Mouse (Mus musculus) brain, adult 2 months (tissue): ENCODE measurements around the gene Rp9.

Experiments used
- DNase-seq: peaks from one replicate; pipeline ENCODE4 v3.0.0; 2011; ENCODE audit warnings: low read depth, low spot score

Gene Rp9

DNA sequence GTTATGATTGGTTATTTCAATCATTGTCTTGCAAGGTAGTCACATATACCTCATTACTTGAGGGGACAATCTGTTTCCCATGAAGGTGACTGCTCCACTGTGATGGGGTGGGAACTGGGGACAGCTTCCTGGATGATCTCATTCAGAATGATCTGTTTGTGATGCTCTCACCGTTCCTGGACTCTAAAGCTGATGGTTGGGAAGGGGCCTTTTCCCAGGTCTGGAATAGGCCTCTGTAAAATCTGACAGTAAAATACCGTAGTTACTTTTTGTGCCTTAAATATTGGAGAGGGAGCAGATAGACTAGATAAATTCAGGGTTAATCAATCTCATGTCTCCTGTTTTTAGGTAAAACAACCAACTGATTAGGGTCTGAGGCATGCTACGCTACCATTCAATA lies at the start of gene Rp9:
TSS of gene Rp9 (minus strand) at position 101 of the 400 bp plus-strand sequence.
- no peak for DNase-seq

DNA sequence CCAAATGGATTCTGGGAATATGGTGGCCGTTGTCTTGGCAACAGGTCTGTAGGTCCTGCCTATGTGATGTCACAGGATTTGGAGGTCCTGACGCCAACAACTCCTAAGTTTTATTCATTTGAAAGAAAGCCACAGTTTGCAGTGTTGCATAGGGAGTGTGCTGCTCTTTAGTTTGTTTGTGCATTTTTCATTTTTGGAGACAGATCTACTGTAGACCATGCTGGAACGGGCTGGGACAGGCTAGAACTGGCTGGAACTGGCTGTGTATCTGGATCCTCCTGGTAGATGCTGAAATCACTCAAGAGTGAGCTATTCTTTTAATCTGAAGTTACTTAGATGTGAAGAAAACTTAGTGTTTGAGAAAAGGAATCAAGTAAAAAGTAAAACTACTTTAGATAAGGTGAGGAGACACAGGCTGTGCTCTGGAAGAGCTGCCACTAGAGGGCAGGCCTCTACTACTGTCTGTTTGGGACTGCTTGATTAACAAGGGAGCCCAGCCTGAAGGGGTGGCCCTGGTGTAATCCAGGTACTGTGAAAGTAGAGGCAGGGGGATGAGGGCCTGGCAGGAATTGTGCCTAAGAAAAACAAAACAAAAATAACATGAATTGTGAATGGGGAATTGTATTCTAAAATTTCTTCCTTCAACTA lies 49.0 kb upstream of the Rp9 start:
- DNase-seq: peak; percentile 71

DNA sequence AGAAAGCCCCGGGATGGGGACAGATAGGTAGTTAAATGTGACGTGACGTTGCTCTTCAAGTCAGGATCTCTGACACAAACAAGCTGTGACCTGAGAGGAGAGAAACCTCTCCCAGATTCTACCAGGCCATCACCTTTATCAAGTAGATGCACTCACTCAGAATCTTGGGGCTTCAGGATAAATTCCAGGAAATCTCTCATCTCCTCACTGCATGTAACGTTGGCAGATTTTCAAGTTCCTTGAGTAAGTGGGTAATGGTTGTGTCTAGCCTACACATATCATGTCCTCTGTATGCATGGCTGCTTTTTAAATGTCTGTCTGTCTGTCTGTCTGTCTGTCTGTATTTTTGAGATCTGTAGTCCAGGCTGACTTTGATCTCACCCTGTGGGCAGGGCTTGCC lies 45.5 kb upstream of the Rp9 start:
- DNase-seq: no peak

DNA sequence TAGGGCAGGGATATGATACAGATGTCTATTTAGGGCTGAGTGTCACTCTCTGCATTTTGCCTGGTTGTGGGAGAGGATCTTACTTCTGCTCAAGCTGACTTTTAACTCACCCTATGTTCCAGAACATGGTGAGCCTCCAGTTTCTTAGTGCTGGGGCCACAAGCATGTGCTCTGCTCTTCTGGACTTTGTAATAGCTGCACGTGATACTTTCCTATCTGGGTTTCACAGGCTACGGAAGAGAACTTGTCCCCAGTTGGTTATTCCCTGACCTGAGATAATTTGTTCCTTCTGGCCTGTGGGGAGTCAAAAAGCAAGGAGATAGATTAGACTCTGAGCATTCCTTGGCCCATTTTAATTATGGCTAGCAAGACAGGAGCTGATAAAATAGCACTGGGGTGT lies 36.0 kb upstream of the Rp9 start:
- no peak for DNase-seq

DNA sequence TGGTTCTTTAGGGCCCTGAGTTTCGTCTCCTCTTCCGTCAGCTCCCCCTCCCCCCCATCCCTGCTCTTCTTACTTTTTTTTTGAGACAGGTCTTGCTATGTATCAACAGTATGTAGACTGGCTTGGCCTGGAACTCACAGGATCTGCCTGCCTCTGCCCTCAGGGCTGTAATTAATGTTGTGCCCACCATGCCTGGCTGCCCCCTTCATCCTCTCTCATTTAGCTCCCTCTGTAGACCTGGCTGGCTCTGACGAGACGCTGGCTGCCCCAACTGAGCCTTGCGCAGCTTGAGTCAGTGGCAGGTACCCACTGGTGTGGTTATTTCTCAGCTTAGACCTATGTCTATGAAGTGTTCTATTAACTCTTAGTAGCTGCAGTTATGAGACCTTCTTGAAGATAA lies 34.0 kb upstream of the Rp9 start:
- DNase-seq: no peak

DNA sequence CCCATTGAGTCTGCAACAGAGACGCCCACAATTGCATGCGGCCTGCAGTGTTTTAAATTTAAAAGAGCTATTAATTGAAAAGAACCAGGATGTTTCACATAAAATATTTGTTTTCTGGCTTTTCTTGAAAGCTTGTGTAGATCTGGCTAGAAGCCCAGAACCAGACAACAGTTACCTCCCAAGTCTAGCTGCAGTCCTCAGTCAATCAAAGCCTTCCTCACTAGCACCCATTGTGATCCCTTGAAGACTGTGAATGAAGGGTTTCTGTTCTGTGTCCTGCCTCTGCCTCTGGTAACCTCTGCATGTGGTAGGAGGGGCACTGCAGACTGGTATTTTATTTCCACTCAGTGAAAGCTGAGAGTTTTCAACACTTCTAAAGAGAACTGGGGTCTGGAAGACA lies 33.4 kb upstream of the Rp9 start:
- DNase-seq: peak; percentile 46

DNA sequence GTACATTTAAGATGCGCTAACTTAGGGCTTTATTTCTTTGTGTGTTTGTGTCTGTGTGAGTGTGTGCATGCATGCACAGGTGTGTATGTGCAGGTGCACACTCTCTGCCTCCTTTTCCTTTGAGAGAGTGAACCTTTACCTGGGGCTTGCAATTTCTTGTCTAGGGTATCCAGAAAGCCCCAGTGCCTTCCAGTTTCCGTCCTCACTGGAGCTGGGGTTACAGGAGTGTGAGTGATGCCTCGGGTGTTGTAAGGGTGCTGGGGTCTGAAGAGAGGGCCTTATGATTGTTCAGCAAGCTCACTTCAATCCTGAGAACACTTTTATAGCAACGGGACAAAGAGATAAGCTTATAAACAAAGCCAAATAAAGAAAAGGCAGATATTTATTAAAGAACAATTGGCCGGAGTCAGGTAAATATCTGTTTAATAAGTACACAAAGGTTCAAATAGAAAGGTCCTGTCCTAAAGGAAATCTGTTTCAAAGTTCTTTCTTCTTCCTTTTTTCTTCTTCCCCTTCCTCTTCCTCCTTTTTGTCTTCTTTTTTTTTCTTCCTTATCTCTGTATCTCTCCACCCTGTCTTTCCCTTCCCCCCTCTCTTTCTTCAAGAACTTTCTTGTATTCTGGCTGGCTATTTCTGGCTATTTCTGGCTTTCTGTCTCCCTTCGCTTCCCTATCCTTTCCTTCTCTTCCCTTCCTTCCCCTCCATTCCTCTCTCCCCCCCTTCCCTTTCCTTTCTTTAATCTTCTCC lies 27.7 kb upstream of the Rp9 start:
- DNase-seq: no peak

DNA sequence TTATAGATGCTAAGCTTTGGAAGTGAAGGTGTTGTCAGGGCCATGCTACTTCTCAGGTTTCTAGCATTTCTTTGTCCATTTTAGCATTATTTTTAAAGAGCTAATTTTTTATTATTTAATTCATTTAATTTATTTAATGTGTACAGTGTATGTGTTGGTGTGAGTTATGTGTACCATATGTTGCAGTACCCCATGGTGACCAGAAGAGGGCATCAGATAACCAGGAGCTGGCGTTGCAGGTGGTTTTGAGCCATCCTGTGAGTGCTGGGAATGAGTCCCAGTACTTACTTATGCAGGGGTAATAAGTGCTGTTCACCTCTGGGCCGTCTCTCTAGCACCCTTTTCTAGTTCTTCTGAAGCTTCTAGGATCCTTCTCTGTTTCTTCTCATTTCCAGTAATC lies 25.6 kb upstream of the Rp9 start:
- DNase-seq: no peak

DNA sequence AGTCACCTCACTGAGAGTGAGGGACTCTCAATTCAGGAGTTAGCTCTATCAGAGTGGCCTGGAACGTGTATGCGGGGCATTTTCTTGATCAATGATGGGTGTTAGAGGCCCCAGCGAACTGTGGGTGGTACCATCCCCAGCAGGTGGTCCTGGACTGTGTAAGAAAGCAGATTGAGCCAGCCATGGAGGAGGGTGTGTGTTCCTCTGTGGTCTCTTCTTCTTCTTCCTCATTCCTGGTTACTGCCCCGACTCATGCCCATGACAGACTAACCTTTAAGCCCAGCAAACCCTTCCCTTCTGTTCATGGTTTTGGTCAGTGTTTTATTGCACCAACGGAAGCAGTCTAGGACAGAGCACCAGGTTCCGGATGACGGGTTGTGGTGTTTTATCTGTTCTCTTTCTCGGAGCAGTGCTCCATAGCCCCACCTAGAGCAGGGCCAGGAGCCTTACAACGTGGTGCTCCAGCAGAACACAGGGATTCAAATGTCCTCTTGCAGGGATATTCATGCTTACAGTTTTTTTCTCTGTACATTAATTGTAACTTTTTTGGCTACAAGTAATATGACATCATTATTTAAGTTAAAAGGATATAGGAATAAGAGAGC lies 24.8 kb upstream of the Rp9 start:
- DNase-seq: peak; percentile 9

DNA sequence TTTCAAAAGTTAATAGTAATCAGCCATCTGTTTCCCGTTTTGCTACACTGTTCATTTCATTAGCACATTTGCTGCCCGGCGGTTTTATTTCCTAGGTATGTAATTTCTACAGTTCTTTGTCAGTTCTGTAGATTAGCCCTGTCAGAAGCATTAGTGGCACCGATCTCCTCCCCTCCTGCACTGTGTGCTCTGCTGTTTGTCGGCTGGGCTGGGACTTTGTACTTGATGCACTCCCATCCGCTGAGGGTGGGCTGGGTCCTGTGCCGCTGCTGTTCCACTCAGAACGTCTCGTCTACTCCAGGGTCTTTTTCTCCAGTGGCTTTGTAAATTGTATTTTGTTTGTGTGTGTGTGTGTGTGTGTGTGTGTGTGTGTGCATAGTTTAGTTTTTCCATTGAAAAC lies 19.4 kb upstream of the Rp9 start:
- DNase-seq: no peak

DNA sequence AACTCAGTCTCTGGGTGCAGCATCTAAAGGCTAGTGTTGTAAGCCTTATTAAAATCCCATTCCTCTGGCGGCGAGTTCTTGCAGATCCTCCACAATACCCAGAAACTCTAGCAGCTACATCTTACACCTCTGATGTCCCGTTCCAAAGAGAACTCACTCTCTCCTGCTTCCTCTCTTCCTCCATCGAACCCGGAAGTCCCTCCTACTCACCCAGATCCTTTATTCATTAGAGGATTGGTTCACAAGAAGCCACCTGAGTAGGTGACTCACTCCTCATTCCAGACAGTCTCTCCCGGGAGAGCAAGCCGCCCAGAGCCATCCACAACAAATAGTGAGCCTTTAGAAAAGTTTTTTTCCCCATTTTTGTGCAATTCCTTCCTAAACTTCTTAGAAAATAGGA lies 16.7 kb upstream of the Rp9 start:
- DNase-seq: peak; percentile 16

DNA sequence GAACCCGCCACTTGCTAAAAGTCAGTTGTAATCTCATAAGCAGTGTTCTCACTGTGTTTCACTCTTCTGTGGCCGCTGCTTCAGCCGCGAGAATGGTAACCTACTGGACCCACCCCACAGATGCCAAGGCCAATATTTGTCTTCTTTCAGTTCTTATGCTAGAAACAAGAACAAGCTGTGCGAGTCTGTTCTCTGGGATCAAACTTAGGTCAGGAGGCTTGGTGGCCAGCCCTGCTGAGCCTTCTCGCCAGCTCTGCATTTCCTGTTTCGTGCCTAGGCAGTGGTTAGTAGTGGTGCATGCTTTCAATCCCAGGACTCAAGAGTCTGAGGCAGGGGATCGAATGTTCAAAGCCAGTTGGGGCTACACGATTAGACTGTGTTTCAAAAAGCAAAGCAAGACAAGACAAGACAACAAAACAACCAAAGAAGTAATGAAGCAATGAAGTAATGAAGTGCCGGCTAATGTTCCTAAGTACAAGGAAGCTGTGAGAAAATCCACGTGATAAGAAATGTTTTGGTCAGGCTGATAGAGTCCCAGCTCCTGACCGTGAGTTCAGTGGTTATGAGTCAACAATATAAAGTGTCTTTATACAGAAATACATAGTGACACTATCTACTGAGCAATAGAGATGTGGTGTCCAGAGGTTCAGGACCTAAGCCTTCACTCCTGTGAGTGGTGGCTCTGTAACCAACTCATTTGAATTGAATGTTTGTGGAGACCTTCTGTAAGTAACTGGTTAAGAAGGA lies 15.2 kb upstream of the Rp9 start:
- DNase-seq: no peak

DNA sequence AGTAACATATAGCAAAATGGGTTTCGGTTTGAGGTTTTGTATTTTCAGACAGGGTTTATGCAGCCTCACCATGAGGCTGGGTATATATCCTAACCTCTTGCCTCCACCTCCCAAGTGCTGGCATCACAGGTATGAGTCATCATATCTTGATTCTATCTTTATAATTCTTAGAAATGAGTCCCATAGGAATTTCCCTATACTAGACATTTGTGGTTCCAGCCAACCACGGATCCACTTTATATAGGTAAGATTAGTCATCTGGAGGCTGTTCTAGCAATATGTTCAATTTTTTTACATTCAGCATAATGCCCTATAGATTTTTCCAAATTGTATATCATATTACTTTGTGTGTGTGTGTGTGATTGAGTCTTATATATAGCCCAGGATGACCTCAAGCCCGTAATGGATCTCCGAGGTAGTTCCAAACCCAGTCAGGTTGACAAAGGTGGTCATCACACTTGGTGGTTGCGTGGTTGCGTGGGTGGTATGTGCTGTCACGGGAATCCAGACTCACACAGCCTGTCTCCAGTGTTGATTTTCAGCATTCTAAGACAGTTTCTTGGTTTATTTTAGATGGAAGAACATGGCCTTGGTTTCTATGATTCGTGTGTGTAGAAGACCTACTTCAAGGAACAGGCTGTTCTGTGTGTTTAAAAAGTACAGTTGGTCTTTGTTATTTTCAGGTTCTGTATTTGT lies 14.5 kb upstream of the Rp9 start:
- peak; percentile 58 for DNase-seq

DNA sequence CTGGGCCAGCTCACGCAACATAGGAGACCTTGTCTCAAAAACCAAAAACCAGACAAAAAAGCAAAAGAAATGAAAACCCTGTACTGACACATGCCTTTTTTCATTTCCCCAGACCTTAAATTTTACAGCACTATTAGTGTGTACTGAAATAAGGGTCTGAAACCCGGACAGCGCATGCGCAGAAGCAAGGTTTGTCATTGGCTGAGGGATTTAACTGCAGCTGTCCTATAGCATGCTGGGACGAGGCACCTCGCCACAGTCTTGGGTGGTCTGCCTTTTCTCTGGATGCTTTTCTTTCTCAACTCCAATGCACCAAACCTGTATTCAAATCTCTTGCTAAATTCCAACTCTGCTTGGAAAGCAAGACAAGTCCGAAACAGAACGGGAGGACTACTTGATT lies 9.4 kb upstream of the Rp9 start:
- no peak for DNase-seq

DNA sequence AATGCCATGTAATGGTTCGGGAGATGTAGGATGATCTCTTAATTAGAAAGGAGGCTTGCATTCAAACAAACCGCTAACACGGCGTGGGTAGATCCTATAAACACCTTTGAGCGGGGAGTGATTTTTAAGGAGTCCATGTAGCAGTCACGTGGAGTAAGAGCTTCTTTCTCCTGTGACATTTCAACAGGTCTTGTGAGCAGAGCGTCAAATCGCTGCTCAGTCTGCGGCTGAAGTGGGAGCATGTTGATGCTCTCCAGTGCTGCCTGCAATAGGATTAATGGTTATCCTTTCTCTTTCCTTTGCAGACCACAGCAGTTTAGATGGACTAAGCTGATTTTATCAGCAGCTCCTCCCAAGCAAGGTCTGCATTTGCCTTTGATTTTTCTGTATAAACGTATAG lies 6.7 kb upstream of the Rp9 start:
- peak; percentile 68 for DNase-seq

DNA sequence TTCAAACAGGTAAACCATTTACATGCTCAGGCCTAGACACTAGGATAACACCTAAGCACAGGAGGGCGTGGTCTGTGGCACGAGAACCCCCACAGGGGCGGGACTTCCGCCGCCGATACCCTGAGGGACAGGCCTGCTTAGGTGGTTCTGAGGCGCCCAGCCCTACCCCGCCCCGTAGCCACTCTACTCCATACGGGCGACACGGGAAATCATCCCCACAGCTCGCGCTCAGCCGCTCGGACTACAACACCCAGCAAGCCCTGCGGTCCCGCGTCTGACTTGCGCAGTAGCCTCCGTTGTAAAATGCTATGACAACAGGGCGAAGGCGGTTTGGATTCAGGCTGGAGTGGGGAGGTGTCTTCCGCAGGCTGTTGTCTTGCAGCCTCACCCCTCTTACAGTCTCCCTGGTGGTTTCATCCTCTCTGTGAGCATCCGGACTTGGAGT lies 5.9 kb upstream of the Rp9 start, which contains the start of gene Bbs9:
TSS of gene Bbs9 (plus strand) at position 292 of the 445 bp plus-strand sequence.
- peak; percentile 99 for DNase-seq

DNA sequence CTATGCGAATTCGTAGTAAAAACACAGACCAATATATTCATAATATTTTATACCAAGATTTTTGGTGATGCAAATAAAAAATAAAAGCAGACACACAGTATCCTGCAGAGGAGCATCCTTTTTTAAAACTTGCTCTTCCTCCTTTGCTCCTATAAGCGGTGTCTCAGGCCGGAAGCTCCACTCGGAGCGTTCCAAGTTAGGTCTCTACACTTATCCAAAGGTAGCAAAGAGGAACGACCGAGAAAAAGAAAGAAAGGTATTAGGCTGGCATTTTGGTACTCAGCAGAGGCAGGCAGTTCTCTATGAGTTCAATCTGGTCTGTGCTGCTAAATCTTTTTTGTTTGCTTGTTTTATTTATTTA lies 664 bp downstream of the Rp9 start:
- no peak for DNase-seq

DNA sequence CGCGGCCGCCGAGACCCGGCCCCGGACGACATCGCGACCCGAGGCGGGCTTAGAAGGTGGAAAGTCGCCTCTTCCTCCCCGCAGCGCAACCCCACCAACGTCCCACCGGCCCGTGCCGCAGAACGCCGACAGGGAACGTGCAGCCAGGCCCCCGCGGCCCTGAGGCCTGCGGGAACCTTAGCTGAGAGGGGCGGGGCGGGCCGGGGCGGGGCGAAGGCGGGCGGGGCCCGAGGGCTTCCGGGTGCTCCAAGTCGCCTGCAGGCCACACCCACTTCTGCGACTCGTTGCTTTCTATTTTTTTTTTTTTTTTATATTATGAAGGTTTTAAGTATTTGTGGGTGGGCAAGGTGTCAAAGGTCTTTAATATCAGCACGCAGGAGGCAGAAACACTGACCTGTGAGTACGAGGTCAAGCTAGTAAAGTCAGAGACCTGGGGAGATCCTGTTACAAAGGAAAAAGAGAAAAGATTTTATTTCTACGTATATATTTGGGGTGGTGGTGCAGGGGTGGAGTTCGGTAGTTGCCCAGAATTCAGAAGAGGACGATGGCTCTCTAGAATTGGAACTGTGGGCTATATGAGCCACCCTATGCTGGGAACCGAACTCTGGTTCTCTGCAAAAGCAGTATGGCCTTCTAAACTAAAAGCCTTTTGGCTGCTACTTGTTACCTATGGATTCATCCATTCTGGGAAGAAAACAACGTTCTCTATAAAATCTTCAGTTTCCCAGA lies 1.2 kb downstream of the Rp9 start:
- DNase-seq: peak; percentile 88

DNA sequence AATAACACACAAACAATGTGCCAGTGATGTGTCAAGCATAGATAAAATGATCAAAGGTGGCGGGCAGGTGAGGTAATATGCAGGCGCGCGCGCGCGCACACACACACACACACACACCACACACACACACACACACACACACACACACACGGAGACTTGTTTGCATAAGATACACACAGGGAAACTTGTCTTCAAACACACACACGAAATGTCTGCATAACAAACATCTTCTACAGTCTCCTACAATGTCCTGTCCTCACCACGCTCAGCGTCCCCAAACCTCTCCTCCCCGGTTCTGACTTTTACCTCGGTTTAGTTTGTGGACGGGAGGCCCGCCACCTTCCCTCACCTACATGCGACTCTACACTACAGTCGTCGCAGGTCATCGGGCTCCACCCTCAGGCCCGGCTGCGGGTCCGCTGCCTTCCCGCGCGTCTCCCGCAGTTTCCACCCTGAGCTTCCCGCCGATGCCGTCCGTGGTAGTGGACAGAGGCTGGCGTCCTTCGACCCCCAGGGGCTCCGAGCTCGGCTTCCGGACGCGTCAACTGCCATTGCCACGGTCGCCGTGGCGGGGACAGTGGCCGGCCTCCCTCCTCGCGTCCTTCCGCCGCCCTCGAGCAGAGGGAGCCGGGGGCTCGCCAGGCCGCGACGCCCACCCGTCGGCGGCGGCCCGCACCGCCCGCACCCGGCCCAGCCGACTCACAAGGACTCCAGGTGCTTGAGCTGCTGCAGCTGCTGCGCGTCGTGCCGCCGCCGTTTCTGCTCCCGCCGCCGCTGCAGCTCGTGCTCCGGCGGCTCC lies 2.0 kb downstream of the Rp9 start:
- DNase-seq: peak; percentile 58

DNA sequence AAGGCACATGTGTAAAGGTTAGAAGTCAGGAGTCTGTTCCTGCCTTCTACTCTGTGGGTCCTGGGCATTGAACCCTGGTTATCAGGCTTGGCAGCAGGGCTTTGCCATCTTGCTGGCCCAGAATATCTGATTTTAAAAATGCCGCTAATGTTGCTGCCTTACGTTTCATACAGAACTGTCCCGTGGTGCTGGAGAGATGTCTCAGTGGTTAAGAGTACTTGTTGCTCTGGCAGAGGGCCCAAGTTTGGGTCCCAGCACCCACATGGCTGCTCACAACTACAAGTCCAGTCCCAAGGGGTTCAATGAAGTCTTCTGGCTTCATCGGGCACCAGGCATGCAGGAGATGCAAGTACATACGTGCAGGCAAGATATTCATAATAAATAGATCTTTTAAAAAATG lies 3.3 kb downstream of the Rp9 start:
- DNase-seq: no peak
